ENCODE assay signal across 17 mouse cellular contexts in the genomic region with DNA sequence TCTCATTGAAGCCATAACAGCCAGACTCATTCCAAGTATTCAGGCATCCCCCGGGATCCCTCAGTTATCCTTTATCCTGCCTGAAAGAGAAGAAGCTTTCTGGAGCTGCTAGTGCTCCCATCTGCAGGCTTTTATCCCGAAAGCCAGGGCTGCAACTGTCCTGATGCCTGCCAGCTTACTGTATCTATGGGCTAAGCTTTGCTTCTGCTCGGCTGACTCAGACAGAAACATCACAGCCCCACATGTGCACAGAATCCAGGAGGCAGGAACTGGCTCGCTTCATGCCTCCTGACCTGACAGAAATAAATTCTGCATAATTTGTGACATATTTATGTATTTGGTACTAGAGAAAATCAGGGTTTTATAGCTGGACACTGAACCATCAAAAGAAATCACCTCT.
DNase-seq lines count a peak whose midpoint lies in the region; ATAC-seq and TF ChIP-seq lines count a peak whose summit lies in the region.
"Had no signal": no experiment of that assay in that cellular context is flagged by ENCODE, and none has a peak within 500 bp of the region (broad histone marks: within the 10 kb centered on the region; RNA-seq: fewer than 3 reads in every experiment).

No protein-coding gene starts in this region.

- no peak for ATAC-seq in limb, embryonic 14.5 days (ENCODE audit: low FRiP score, low read depth)
- no peak for ATAC-seq in hindbrain, embryonic 15.5 days (ENCODE audit: low FRiP score, low read depth)
- ATAC-seq: intestine, embryonic 15.5 days had no signal

- TF ChIP-seq EP300 in heart, adult 2 months (IDR thresholded peaks at IDR 0.05; ENCODE audit: insufficient read depth, low read depth, low read length) = no peak

- DNase-seq in heart, adult 2 months = no peak
- no peak for DNase-seq in heart, postnatal 36 days
- peak; percentile 17 for DNase-seq in limb, embryonic 14.5 days (ENCODE audit: low spot score)
- no peak for DNase-seq in limb, embryonic 10.5 days (ENCODE audit: low spot score)
- peak; percentile 22 for DNase-seq in brain, embryonic 14.5 days (ENCODE audit: low read depth)
- DNase-seq in embryo, embryonic 10.5 days (ENCODE audit: low spot score) = no peak
- DNase-seq: adrenal gland, postnatal 10 days; cerebellum, adult 8-10 months; kidney, postnatal 25 days; liver, embryonic 13.5 days; right cerebral cortex, postnatal 4 days had no signal

- intact Hi-C loops in heart, adult 2 months (cut with DNase I) = loop anchor here (10.0 kb wide), 1 partner anchor 112 kb away; no protein-coding TSS in a partner anchor
- intact Hi-C loops in heart, postnatal 36 days (cut with DNase I) = no loop called here

- H3K27ac ChIP-seq in heart, adult 2 months = peak overlapping the region; percentile 58
- H3K27ac ChIP-seq in limb, embryonic 14.5 days (replicated peaks; ENCODE audit: low read depth, low read length) = no peak overlapping the region
- H3K27ac ChIP-seq in limb, embryonic 10.5 days = no peak overlapping the region
- peak overlapping the region; percentile 41 for H3K27ac ChIP-seq in hindbrain, embryonic 15.5 days (replicated peaks)
- H3K27ac ChIP-seq: embryonic facial prominence, embryonic 13.5 days; intestine, embryonic 15.5 days; left cerebral cortex, adult 2 months; liver, embryonic 13.5 days; lung, embryonic 15.5 days; macrophage had no signal

- TF ChIP-seq POLR2A in heart, adult 2 months (IDR thresholded peaks at IDR 0.05; ENCODE audit: insufficient read depth, low read depth, low read length) = no peak
- no peak for TF ChIP-seq POLR2A in limb, embryonic 14.5 days (IDR thresholded peaks at IDR 0.05; ENCODE audit: borderline replicate concordance, extremely low read depth, insufficient read depth, insufficient read length)
- TF ChIP-seq POLR2A in brain, embryonic 14.5 days (IDR thresholded peaks at IDR 0.05; ENCODE audit: borderline replicate concordance, extremely low read depth, insufficient read depth, insufficient read length, poor library complexity, severe bottlenecking) = no peak

- H3K4me2 ChIP-seq in limb, embryonic 14.5 days (replicated peaks; ENCODE audit: low read depth, low read length, severe bottlenecking) = no peak overlapping the region
- H3K4me2 ChIP-seq in hindbrain, embryonic 15.5 days = no peak overlapping the region
- H3K4me2 ChIP-seq: embryonic facial prominence, embryonic 13.5 days; intestine, embryonic 15.5 days; liver, embryonic 13.5 days; lung, embryonic 15.5 days had no signal

- H3K79me2 ChIP-seq in heart, adult 2 months (replicated peaks; ENCODE audit: control insufficient read depth, insufficient read depth, low read length) = no peaks in the 10 kb centered on the region

- H3K27me3 ChIP-seq in heart, adult 2 months (ENCODE audit: control insufficient read depth, insufficient read depth, low read length) = no peaks in the 10 kb centered on the region
- no peaks in the 10 kb centered on the region for H3K27me3 ChIP-seq in limb, embryonic 14.5 days (ENCODE audit: control insufficient read depth, insufficient read depth, low read length)
- no peaks in the 10 kb centered on the region for H3K27me3 ChIP-seq in limb, embryonic 10.5 days (ENCODE audit: low read depth, poor library complexity, severe bottlenecking)
- H3K27me3 ChIP-seq in hindbrain, embryonic 15.5 days = no peaks in the 10 kb centered on the region
- H3K27me3 ChIP-seq: embryonic facial prominence, embryonic 13.5 days; intestine, embryonic 15.5 days; liver, embryonic 13.5 days; lung, embryonic 15.5 days had no signal

- H3K9ac ChIP-seq in heart, adult 2 months (ENCODE audit: low read depth, low read length) = no peak overlapping the region
- no peak overlapping the region for H3K9ac ChIP-seq in limb, embryonic 14.5 days (ENCODE audit: low read depth, low read length, severe bottlenecking)
- H3K9ac ChIP-seq in hindbrain, embryonic 15.5 days = no peak overlapping the region
- H3K9ac ChIP-seq: embryonic facial prominence, embryonic 13.5 days; intestine, embryonic 15.5 days; liver, embryonic 13.5 days; lung, embryonic 15.5 days had no signal

- H3K9me3 ChIP-seq in limb, embryonic 14.5 days (ENCODE audit: control insufficient read depth, low read length) = no peaks in the 10 kb centered on the region
- H3K9me3 ChIP-seq in limb, embryonic 10.5 days (replicated peaks) = no peaks in the 10 kb centered on the region
- H3K9me3 ChIP-seq in hindbrain, embryonic 15.5 days = no peaks in the 10 kb centered on the region
- H3K9me3 ChIP-seq: embryonic facial prominence, embryonic 13.5 days; intestine, embryonic 15.5 days; liver, embryonic 13.5 days; lung, embryonic 15.5 days had no signal

- TF ChIP-seq CTCF in heart, adult 2 months (IDR thresholded peaks at IDR 0.05) = no peak
- TF ChIP-seq CTCF in brain, embryonic 14.5 days (IDR thresholded peaks at IDR 0.05; ENCODE audit: borderline replicate concordance, extremely low read depth, insufficient read depth, insufficient read length) = no peak

- WGBS in heart, adult 2 months = 35% methylated on average over 4 of the region's 4 CpGs
- WGBS in limb, embryonic 14.5 days = 44% methylated on average over 4 of the region's 4 CpGs
- WGBS in limb, embryonic 10.5 days = 65% methylated on average over 4 of the region's 4 CpGs
- WGBS in hindbrain, embryonic 15.5 days = 38% methylated on average over 4 of the region's 4 CpGs

- peaks cover 2% of the 10 kb centered on the region; the same call in 1 of the 2 replicates for H3K4me1 ChIP-seq in heart, adult 2 months (ENCODE audit: control insufficient read depth, insufficient read depth, low read length)
- H3K4me1 ChIP-seq in limb, embryonic 14.5 days (ENCODE audit: control insufficient read depth, insufficient read depth, low read length) = no peaks in the 10 kb centered on the region
- H3K4me1 ChIP-seq in limb, embryonic 10.5 days = peaks cover 16% of the 10 kb centered on the region
- H3K4me1 ChIP-seq in hindbrain, embryonic 15.5 days (replicated peaks) = peaks cover 18% of the 10 kb centered on the region
- H3K4me1 ChIP-seq: embryonic facial prominence, embryonic 13.5 days; intestine, embryonic 15.5 days; liver, embryonic 13.5 days; lung, embryonic 15.5 days had no signal

- no peaks in the 10 kb centered on the region for H3K36me3 ChIP-seq in heart, adult 2 months (ENCODE audit: control insufficient read depth, insufficient read depth, low read length)
- no peaks in the 10 kb centered on the region for H3K36me3 ChIP-seq in limb, embryonic 14.5 days (ENCODE audit: control insufficient read depth, insufficient read depth, low read length)
- H3K36me3 ChIP-seq in limb, embryonic 10.5 days = no peaks in the 10 kb centered on the region
- no peaks in the 10 kb centered on the region for H3K36me3 ChIP-seq in hindbrain, embryonic 15.5 days
- H3K36me3 ChIP-seq: embryonic facial prominence, embryonic 13.5 days; intestine, embryonic 15.5 days; liver, embryonic 13.5 days; lung, embryonic 15.5 days had no signal

- H3K4me3 ChIP-seq in heart, adult 2 months = no peak overlapping the region
- no peak overlapping the region for H3K4me3 ChIP-seq in limb, embryonic 14.5 days (replicated peaks; ENCODE audit: low read length)
- no peak overlapping the region for H3K4me3 ChIP-seq in limb, embryonic 10.5 days
- H3K4me3 ChIP-seq in hindbrain, embryonic 15.5 days = no peak overlapping the region
- H3K4me3 ChIP-seq: embryonic facial prominence, embryonic 13.5 days; intestine, embryonic 15.5 days; left cerebral cortex, adult 2 months; liver, embryonic 13.5 days; lung, embryonic 15.5 days had no signal

Comparison
In these comparisons a context has a peak if more than half of its experiments do, and no peak if none do; other contexts are left out.
1. DNase-seq: peak in limb, embryonic 14.5 days (single experiment) and brain, embryonic 14.5 days (single experiment); none in heart, adult 2 months (0 of 2), heart, postnatal 36 days (0 of 2), limb, embryonic 10.5 days (single experiment) and embryo, embryonic 10.5 days (single experiment).
2. H3K27ac ChIP-seq: peak in heart, adult 2 months (single experiment) and hindbrain, embryonic 15.5 days (single experiment); none in limb, embryonic 14.5 days (single experiment) and limb, embryonic 10.5 days (single experiment).